Mouse (Mus musculus) CD4-positive, CD25-positive, alpha-beta regulatory T cell (primary cell): ENCODE results near the gene Tmem191c. TPM values are rescaled to one million over a fixed set of nuclear protein-coding genes. Genes with fewer than 3 reads are reported as not detected.

Experiments used
- polyA plus RNA-seq: library from polyadenylated mRNA; unstranded; fragments of 100-300 nt; shearing (Covaris generic); gene quantifications from one replicate; pipeline ENCODE4 v1.2.1, GENCODE M21; 2017

Tmem191c gene
- polyA plus RNA-seq = 145 TPM

GRCm38 (mm10) chr16:17275721-17276120 is at the start of gene Tmem191c:
Tmem191c (plus strand) TSS chr16:17276077.

DNA sequence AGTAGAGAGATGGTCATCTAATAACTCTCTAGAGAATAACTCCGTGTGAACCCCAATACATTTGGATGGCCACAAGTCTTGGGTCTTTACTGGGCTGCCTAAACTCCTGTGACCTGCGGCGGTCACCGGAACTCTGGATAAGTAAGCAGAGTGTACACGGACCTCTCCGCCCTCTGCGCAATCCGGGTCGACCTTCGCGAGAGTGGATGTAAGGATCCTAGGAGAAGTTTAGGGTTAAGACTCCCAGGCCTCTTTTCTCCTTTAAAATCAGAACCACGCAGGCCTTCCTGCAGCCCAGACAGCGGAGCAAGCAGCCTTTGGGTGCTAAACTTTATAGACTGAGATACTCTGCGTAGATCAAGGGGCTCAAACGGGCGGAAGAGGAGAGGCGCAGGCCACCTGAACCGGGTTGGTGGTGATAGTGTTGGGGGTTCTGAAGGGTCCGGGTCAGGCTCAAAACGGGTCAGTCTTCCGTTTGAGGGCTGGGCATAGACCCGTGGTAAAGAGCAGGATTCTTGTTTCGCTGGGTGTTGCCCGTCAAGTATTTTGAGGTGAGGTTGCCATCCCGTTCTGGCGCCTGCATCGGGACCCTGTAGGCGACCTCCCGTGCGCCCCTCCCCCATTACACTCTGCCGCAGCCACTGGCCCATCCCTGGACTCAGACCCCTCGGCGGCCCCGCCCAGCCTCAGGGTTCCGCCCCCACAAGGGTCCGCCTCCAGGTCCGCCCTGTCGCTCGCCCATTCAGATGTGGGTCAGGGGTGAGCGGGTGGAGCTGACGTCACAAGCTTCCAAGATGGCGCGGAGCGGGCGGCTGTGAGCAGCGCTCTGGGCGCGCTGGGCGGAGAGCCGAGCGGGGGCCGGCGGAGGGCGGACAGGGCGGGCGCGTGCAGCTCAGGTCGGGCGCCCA is 42.8 kb upstream of the Tmem191c start, which contains the start of gene Hic2:
TSS of gene Hic2 (plus strand) at position 779 of the 908 bp plus-strand sequence.

DNA sequence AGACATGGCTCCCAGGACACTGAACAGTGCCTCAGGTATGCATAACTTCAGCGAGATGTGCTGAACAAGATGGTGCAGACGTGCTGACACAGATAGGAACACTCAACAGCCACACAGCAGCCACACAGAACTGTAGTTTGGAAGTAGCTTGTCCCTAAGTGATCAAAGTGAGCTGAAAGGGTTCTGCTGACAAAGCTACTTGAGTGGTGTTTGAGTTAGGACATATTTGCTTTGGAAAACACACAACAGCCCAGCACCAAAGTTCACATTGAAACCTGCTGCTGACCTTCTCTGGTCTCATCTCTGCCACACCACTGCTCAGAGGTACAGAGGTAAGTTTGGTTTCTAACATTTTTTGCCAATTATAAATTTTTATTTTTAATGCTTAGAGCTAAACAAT is 55.2 kb downstream of the Tmem191c start, which contains the start of gene Serpind1:
TSS of gene Serpind1 (plus strand) at position 256 of the 400 bp plus-strand sequence.

Other genes starting within 250 kb of the Tmem191c start
- gene Ypel1, start 206.4 kb upstream of the Tmem191c start, polyA plus RNA-seq = 3.6 TPM
- gene Ppil2, start 164.8 kb upstream of the Tmem191c start, polyA plus RNA-seq = 247 TPM
- gene 2610318N02Rik, start 150.9 kb upstream of the Tmem191c start, polyA plus RNA-seq = 3.0 TPM
- 34.7 TPM for gene Sdf2l1, start 143.7 kb upstream of the Tmem191c start, polyA plus RNA-seq
- 19.4 TPM for gene Ydjc, start 131.5 kb upstream of the Tmem191c start, polyA plus RNA-seq
- gene Ccdc116, start 128.8 kb upstream of the Tmem191c start, polyA plus RNA-seq = 2.0 TPM
- gene Ube2l3, start 73.4 kb upstream of the Tmem191c start, polyA plus RNA-seq = 289 TPM
- not detected for gene Rimbp3, start 67.5 kb upstream of the Tmem191c start, polyA plus RNA-seq
- 2.4 TPM for gene Hic2, start 42.5 kb upstream of the Tmem191c start, polyA plus RNA-seq
- gene Serpind1, start 55.3 kb downstream of the Tmem191c start, polyA plus RNA-seq = 0.29 TPM
- gene Snap29, start 129.9 kb downstream of the Tmem191c start, polyA plus RNA-seq = 19.4 TPM
- gene Pi4ka, start 130.2 kb downstream of the Tmem191c start, polyA plus RNA-seq = 71.0 TPM
- 65.7 TPM for gene Crkl, start 175.9 kb downstream of the Tmem191c start, polyA plus RNA-seq
- gene Aifm3, start 213.5 kb downstream of the Tmem191c start, polyA plus RNA-seq = not detected
- 72.2 TPM for gene Lztr1, start 232.6 kb downstream of the Tmem191c start, polyA plus RNA-seq